Mouse (Mus musculus): ENCODE data around the gene Sephs1. TPM values are rescaled to one million over a fixed set of nuclear protein-coding genes. Genes with fewer than 3 reads are reported as not detected.

Sephs1 gene
- total and polyA plus RNA-seq, 2 experiments from 2014 or later, result 20.9 to 43.8 TPM

GRCm38 (mm10) chr2:4954216-4954760 lies 72.9 kb downstream of the Sephs1 start:
- WGBS, result 82% methylated on average over 6 of the region's 6 CpGs
- Histone ChIP-seq H3K4me1 (ENCODE audit: control insufficient read depth, insufficient read depth) (no peaks in the 10 kb centered on the region), H3K9me3 (replicated peaks; ENCODE audit: control insufficient read depth, low read length) (no peaks in the 10 kb centered on the region), H3K4me3 (ENCODE audit: low read depth, low read length) (no peak overlapping the region), H3K4me2 (ENCODE audit: low read depth, low read length) (no peak overlapping the region), H3K27ac (ENCODE audit: low read depth) (no peak overlapping the region), H3K36me3 (replicated peaks; ENCODE audit: control insufficient read depth, insufficient read depth, low read length) (no peaks in the 10 kb centered on the region), H3K27me3 (ENCODE audit: control insufficient read depth, insufficient read depth, low read length) (no peaks in the 10 kb centered on the region), H3K9ac (replicated peaks; ENCODE audit: low read depth, low read length) (no peak overlapping the region)
- TF ChIP-seq EP300 (IDR thresholded peaks at IDR 0.05; ENCODE audit: low read depth), result no peak
- no peak for TF ChIP-seq CTCF (IDR thresholded peaks at IDR 0.05; ENCODE audit: low read depth)
- ATAC-seq (ENCODE audit: insufficient read depth, low read depth) (no peak), DNase-seq (ENCODE audit: low spot score) (no peak)

- H3K27ac ChIP-seq (ENCODE audit: low read depth), result no peak overlapping the region
- no peak for DNase-seq (ENCODE audit: low spot score)
- no peak overlapping the region for H3K4me2 ChIP-seq (ENCODE audit: low read depth, low read length)
- no peak overlapping the region for H3K9ac ChIP-seq (replicated peaks; ENCODE audit: low read depth, low read length)
- no peak overlapping the region for H3K4me3 ChIP-seq (ENCODE audit: low read depth, low read length)
- H3K9me3 ChIP-seq (replicated peaks; ENCODE audit: control insufficient read depth, low read length), result no peaks in the 10 kb centered on the region
- TF ChIP-seq EP300 (IDR thresholded peaks at IDR 0.05; ENCODE audit: low read depth), result no peak
- no peak for TF ChIP-seq CTCF (IDR thresholded peaks at IDR 0.05; ENCODE audit: low read depth)
- no peaks in the 10 kb centered on the region for H3K36me3 ChIP-seq (replicated peaks; ENCODE audit: control insufficient read depth, insufficient read depth, low read length)
- H3K4me1 ChIP-seq (ENCODE audit: control insufficient read depth, insufficient read depth), result no peaks in the 10 kb centered on the region
- no peak for ATAC-seq (ENCODE audit: insufficient read depth, low read depth)
- 78% methylated on average over 12 of the region's 12 CpGs for WGBS
- H3K27me3 ChIP-seq (ENCODE audit: control insufficient read depth, insufficient read depth, low read length), result no peaks in the 10 kb centered on the region
Observed at GRCm38 (mm10) chr2:4958039-4958438, 76.7 kb downstream of the Sephs1 start.

Other genes starting within 250 kb of the Sephs1 start
- gene Prpf18, start 229.5 kb upstream of the Sephs1 start, total RNA-seq (2014; rRNA removed; ENCODE audit: low replicate concordance), result 23.8 and 24.3 TPM in 2 replicates
- 24.5 and 24.6 TPM in 2 replicates for gene Prpf18, start 229.5 kb upstream of the Sephs1 start, polyA plus RNA-seq (2015; fragmentation: Nextera tagmentation; extraction: Ambion mirVana)
- 2.0 and 2.5 TPM in 2 replicates for gene Bend7, start 163.7 kb upstream of the Sephs1 start, total RNA-seq (2014; rRNA removed; ENCODE audit: low replicate concordance)
- gene Bend7, start 163.7 kb upstream of the Sephs1 start, polyA plus RNA-seq (2015; fragmentation: Nextera tagmentation; extraction: Ambion mirVana), result 2.6 and 3.0 TPM in 2 replicates
- 226 and 257 TPM in 2 replicates for gene Phyh, start 37.5 kb downstream of the Sephs1 start, total RNA-seq (2014; rRNA removed; ENCODE audit: low replicate concordance)
- 443 and 451 TPM in 2 replicates for gene Phyh, start 37.5 kb downstream of the Sephs1 start, polyA plus RNA-seq (2015; fragmentation: Nextera tagmentation; extraction: Ambion mirVana)
- gene Ucma, start 94.6 kb downstream of the Sephs1 start, total RNA-seq (2014; rRNA removed; ENCODE audit: low replicate concordance), result not detected in 2 replicates
- not detected in 2 replicates for gene Ucma, start 94.6 kb downstream of the Sephs1 start, polyA plus RNA-seq (2015; fragmentation: Nextera tagmentation; extraction: Ambion mirVana)
- 3.5 and 3.8 TPM in 2 replicates for gene Mcm10, start 131.2 kb downstream of the Sephs1 start, total RNA-seq (2014; rRNA removed; ENCODE audit: low replicate concordance)
- gene Mcm10, start 131.2 kb downstream of the Sephs1 start, polyA plus RNA-seq (2015; fragmentation: Nextera tagmentation; extraction: Ambion mirVana), result 3.1 and 3.2 TPM in 2 replicates
- gene Optn, start 182.5 kb downstream of the Sephs1 start, total RNA-seq (2014; rRNA removed; ENCODE audit: low replicate concordance), result 22.8 and 38.4 TPM in 2 replicates
- gene Optn, start 182.5 kb downstream of the Sephs1 start, polyA plus RNA-seq (2015; fragmentation: Nextera tagmentation; extraction: Ambion mirVana), result 20.2 and 23.2 TPM in 2 replicates